Mouse (Mus musculus): ENCODE results near the gene Pid1.

Pid1 gene

DNA sequence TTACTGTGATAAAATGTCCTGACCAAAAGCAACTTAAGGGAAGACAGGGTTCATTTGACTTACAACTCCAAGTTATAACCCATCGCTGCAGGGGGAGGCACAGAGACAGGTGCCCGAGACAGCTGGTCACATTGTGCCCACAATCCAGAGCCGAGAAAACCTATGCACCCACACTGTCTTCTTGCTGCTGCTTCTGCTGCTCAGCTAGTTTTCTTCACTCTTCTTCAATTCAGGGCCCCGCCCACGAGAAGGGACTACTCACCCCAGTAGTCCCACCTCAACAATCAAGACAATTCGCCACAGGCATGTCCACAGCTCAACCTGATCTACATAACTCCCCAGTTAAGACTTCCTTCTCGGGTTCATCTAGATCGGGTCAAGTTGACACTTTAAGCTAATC is at the start of gene Pid1:
TSS of gene Pid1 (minus strand) at position 214 of the 400 bp plus-strand sequence.
- DNase-seq: peak; percentile 37

DNA sequence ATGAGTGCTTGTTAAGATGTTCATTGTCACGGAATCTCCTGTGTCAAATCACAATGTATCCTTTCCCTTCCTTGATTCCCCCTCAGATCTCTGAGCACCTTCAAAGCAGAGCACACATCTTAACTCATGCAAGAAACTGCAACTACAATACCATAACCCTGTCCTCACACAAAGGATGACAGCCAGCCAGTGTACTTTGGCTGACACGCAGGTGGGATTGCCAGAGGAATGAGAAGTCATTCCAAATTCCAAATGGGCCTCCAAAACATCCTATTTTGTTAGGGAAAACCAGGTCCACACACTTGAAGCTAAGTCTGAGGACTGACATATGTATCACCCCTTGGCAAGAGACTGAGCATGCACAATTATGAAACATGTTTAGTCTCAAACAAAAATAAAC is 45.5 kb upstream of the Pid1 start:
- DNase-seq: no peak

DNA sequence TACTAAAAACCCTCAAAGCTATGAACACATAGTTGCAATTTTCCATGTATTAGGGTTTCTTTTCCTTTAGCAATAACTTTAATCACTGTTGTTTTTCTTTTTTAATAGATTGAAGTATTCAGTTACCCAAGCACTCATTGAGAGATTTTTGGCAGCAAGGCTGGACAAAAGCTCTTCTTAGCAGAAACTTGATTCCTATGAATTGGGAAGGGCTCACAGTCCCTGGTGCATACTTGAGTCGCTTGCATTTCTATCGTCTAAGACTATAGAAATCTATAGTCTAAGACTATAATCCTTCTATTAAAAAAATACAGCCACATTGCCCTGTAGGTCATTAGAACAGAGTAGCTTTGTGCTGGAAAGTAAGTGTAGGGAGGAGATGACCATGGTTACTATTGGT is 44.9 kb upstream of the Pid1 start:
- no peak for DNase-seq

DNA sequence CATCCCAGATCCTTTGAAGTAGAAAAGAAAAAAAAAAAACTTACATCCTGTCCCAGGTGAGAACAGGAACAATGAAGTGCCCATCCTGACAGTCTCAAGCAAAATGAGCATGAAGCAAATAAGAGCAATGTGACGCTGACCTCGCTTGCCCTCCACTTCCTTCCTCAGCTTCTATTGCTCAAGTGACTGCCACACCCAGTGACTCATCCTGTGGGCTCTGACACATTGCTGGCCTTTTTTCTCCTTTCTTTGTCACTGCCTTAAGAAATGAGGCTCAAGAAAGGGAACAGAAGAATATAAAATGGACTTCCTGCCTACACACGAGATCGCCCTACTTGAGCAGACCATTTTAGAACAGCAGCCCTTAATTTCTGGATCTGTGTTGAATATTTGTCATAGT is 42.9 kb upstream of the Pid1 start:
- no peak for DNase-seq

DNA sequence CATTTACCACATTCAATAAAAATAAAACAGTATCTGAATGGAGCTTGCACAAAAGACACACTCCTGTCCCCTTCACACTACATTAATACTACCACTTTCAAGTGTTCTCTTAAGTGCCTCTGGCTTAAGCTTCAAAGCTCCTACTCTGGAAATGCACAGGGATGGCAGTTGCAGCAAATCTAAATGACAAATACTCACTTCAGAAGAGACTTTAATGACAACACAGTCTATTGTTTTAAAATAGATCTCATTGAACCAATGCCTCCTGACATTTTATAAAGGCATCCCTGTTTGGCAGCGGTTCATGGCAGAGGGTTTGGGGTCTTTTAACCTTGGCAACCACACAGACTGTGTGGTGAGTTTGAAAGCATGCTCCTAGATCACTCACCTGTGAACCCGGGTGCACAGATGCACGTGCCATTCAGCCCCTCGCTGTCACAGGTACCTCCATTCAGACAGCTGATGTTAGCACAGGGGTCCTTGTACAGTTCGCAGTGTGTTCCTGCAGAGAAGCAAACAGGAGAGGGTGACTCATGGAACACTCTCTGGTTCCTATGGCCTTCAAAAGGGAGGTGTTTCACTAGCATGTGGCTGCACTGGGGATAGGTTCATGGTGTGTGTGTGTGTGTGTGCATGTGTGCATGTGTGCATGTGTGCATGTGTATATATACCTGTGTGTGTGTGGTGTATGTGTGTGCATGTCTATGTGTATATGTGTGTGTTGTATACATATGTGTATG is 41.7 kb upstream of the Pid1 start:
- DNase-seq: no peak

DNA sequence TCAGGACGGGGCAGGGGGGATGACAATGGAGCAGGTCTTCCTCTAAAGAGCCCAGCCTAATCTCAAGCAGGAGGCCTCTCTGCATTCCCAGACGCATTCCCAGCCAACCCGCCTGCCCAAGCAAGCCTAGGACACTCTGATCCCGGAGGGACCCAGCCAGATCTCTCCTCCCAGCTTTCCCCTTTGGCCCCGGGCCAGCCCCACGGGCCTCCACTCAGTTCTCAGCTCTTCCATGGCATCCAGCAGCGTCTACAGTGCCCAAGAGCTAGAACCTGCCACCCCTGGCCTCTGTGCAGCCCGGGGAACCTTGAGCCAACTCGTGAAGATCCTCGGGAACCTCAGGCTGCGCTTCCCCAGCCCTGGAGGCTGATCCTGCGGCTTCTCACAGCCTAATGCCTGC is 40.9 kb upstream of the Pid1 start:
- DNase-seq: no peak

DNA sequence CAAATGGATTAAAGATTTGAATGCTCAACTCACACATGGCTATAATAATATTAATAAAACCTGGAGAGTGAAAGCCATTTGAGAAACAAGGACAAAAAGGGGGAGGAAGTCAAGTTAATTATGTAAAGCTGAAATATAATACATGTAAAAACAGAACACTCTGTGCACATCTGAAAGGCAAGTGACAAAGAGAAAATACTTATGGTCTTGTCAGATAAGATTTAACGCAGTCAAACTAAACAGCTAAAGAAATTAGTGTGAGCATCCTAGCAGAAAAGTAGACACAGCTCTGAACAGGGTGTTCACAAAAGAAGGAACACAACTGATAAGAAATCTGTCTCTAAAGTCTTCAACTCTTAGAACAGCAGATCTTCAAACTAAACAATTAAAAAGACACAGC is 38.2 kb upstream of the Pid1 start:
- DNase-seq: no peak

DNA sequence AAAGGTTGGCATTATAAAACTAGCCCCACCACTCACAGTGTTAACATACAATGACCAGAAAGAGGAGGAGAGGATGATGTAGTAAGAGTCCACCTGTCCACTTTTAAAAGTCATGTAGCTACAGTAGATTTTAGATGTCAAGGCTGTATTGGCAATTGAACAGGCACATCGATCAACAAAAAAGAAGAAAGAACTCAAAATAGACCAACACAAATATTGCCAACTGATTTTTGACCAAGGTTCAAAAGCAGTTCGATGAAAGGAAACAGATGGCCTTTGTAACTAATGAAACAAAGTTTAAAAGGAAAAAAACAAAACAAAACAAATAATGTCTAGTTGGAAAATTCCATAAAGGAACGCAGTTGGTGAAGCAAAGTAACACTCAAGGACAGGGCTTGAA is 35.7 kb upstream of the Pid1 start:
- no peak for DNase-seq

DNA sequence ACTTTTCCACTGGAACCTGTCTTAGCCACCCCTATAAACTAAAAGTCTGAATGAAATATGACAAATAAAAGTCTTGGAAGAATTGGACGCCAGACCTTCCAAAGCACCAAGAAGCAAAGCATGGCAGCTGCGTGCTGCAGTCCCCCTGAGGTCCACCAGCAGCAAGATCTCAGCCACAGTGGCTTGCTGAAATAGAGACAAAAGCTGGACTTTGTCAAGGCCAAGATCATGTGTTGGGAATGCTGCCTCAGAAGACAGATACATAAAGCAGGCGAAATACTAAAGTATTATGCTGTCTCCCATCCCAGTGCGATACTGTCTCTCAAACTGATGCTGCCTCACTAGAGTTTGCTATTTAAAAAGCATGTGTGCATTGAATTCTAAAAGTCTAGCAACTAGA is 35.1 kb upstream of the Pid1 start:
- no peak for DNase-seq

DNA sequence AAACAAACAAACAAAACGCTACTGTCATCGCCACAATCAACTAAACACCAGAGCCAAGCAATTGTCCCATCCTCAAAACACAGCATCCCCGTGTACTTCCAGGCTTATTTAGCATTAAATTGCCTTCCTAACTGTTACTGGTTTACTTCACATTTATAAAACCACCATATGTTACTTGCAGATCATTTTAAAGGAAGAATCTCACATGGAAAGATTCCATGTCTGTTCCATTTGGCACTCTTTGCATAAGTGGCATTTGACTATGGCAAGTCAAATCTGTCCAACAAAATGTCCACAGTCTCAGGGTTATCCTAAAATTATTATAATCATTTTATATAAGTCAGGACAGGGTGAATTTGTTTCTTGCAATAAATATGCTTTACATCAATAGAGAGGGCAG is 32.8 kb upstream of the Pid1 start:
- no peak for DNase-seq

DNA sequence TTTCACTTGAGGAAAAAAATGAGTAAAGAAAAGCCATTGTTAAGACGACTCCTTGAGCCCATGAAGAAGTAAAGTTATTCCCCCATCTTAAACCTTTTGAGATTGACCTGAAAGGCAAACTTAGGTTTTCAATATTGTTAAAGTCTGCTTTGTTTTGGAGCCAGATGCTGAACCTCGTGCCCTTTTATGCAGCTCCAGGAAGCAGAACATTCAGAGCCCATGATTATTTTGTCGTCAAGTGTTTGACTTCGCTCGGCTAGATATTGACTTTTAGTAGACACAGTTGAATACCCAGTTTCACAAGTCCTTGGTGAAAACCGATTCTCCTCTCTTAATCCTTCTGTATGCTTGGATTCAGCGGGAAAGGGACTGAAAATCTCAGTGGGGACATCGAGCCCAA is 31.9 kb upstream of the Pid1 start:
- DNase-seq: no peak

DNA sequence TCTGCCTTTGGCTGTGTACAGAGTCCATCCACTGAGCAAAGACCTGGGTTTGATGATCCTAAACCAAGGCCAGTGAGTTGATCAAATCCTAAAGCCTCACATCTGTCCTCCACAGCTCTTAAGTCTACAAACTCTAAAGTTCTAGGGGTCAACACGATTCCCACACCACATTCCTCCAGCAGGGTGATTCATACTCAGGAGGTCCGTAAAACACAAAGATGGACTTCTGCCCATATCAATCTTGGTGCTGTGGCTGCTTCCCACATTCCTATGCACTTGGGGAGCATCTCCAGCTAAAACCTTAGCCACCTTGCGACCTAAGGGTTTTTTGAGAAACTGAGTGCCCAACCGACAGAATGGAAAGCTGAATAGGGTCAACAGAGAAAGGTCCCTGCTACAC is 27.0 kb upstream of the Pid1 start:
- DNase-seq: no peak

DNA sequence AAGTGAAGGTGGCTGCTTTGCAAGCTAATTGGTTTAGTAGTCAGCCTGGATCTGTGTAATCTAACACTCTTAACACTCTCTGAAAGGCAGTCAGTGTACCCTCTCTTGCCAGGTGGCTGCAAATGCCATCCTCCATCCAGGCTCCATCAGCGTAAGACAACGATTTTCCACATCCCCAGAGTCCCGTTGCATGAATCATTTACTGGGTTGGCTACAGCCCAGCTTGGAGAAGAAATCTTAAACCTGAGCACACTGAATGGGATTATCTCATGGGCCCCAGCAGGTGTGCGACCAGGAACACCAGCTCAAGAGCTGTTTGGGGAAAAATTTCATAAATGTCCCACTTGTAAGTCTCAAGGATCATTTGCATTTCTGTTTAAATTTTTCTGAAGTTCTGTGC is 23.6 kb upstream of the Pid1 start:
- no peak for DNase-seq

DNA sequence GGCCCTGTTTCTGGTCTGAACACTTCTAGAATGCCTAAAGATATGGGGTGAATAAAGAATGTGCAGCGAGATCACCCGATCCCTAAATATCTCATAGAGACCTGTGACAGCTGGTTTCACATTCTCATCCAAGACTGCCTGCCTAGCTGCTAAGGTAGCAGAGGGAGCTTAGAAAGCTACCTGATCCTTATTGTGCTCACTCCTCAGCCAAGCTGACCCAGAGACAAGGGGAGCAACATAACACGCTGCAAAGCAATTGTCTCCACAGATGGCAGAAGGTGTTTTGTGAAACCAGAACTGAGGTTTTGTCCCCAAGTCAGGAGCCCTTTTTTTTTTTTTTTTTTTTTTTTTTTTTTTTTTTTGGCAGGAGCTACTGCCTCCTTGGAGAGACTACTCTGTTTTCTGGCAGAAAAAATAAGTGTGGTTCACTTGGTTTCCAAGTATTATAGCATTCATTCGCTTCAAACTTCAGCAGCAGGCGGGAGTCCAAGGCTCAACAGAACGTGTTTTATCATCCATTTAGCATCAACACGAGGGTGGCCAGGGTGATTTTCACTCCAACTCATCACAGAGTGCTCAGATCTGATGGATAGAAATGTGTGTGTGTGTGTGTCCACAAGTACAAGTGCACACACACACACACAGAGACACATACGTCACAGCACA is 22.6 kb upstream of the Pid1 start:
- DNase-seq: peak; percentile 41

DNA sequence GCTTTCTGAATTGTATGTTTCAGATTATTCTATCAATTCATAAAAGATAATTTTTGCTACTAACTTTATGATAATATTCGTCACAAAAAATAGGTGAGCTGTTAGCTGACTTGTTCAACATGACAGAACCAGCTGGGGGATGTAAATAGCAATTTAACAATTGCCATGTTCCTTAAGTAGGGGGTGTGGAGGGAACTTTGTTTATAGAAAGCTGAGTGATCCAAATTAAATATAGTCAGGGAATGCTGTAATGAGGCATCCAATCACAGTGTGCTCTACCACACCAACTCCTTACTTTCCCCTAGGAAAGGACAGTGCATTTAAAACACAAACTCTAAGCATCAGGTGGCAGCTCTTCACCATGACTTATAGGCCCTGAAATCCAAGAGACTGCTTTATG is 18.7 kb upstream of the Pid1 start:
- DNase-seq: no peak

DNA sequence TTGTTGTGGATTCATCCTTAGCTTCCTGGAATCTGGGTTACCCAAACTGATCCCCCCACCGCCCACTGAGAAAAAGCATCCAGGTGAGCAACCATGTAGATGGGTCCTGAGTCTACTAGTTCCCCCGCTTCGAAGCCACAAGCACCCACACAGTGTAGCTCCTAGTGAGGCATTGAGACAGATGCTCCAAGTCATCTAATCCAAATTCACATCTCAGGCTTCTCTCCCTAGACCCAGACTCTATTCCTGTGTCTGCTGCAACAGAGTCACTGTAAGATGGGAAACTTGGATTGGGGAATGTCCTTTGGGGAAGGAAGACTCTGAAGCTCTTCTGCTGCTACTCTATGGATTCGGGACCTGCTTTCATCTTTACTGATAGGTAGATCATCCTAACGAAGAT is 18.1 kb upstream of the Pid1 start:
- no peak for DNase-seq

DNA sequence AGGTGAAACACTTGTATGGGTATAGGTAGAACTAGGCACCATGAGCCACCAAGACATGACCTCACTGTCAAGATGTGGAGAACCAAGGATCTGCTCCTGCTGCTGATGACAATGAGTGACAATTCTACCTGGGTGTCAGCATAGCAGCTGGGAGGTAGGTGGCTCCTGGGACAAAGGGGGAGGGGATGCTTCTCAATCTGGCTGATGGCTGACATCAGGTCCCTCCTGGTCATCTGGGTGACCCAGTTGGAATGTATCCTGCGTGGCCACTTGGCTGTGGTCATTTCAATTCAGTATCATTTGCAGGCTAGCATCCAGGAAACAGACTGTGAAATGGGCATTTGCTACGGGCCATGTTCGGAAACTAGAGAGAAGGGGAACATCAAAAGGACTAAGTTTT is 16.9 kb upstream of the Pid1 start:
- DNase-seq: no peak

DNA sequence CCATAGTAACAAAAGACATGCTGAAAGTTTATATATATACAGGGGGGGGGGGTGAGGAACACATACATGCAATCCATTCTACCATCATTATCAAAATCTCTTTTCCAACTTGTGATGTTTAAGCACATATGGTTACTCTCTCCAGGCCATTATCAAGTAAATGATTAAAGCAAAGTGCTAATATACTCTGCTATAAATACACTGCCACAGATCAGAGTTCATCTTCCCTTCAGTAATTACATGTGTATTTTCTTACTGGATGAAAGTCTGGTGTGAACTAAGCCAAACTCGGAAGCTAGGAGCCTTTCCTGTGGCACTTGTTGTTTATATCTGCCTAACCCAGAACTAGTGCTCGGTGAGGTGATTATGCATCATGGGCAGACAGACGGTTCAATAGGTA is 3.8 kb upstream of the Pid1 start:
- no peak for DNase-seq

DNA sequence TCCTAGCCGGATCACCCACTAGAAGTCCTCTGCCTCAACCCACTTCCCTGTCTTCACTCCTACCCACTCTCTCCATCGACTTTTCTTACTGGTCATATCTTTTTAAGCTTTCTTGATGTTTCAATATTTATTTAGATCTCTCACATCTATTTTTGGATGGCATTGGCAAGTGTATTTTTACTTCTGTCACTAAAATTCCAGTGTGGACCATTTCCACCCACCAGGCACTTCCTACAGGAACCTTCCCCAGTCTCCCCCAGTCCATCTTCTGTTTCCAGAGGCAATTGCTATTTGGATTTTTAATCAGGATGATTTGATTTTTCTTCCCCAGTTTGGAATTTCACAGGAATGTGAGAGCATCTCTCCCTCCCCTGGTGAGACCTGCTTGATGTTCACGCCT is 2.6 kb upstream of the Pid1 start:
- DNase-seq: no peak

DNA sequence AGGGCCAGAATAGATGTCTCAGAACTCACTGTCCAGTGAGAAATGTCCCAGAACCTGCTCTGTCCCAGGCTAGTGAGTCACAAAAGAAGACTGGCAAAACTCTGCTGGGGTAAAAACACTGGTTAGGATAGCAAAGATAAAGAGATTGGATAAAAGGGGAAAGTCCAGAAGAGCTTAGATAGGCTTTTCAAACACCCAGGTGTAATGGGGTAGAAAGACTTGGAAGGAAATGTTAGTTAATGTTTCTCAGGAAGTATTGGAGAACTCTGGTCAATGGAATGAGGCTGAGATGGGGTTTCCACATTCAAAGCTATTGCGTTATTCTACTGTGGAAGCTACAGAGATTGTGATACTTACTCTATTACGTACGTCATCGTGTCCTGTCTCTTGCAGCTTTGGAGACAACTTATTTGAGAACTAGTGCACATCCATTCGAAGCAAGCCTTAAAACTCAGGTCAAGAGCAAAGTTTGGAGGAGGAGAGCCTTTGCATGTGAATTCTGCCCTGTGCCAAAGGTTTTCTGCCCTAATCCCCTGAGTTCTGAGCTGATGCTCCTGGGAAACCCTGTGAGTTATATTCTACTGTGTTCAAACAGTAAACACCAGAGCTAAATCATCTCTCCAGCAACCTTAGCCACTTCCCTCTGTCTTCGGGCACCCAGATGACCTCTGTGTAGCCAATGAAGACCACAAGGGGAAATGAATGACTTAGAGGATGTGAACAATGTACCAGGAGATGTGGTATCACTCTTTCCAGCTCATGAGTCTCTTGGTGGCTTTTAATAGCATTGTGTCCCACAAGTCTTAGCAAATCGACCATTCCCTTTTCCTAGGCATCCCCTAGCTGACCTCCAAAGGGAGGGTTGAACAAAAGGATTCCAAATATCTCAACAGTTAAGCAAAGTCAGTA is 1.0 kb downstream of the Pid1 start:
- no peak for DNase-seq

DNA sequence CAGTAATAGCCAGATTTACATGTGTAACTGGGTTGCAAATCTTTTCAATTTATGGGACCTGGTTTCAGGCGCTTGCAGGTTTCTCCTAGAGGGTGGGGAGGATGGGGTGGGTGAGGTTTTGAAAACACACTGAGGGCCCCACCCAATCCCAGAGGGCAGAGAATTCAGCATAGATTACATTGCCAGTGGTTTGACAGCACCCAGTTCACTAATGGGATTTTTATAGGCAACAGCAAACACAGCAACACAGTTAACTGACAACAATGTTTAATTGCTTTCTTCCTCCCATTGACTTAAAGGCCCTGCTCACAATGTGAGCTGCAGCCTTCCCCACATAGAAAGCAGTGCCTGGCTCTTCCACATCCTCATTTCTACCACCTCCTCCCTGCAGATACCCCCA is 1.8 kb downstream of the Pid1 start:
- no peak for DNase-seq

DNA sequence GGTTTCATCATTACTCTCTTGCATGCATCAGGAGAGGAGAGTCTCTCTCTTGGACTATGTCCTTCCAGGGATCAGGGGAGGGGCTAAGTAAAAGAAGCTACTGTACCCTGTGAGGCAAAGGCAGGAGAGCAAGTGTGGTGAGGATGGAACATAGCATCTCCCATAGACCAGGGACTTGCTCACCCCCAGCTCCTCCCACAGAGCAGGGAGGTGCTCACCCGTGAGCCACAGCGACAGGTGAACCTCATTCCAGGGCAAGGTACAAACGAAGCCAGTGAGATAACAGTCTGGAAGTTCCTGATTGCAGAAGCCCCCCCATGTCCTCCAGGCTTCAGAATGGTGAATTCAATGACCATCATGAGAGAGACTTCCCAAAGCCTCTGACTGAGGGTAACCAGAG is 2.6 kb downstream of the Pid1 start:
- DNase-seq: no peak

DNA sequence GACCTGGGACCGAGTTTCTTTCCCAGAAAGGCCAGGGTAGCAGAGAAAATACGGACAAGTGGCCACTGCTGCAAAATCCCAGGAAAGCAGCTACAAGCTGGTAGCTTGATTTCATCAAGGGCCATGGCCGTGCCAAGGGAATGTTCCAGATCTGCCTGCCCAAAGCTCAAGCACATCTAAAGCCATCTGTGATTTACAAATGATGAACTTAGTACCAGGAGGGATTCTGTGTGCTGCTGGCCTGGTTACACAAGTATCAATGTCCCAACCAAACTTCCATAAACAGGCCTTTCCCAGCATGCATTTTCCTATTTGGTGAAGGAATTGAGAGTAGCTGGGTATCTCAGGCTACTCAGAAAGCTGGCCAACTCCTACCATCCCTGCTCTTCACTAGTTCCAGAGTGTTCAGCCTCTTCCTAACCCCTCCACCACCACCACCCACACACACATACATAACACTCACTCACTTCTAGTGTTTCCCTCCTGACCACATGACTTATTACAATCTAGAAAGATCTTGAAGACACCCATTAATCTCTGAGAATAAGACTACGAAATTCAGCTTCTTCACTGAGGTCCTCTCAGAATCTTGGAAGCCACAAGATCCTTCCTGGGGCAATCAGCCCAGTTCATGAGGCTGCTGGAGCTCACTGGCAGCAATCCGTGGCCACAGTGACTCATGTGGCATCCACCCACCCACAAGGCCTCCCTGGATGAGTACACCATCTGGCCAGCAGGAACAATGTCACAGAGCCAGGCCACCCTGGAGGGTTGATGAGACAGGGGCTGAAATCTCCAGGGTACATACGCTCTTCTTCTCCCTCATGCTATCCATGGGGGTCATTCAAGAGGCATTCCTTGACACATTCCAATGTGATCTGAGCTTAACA is 4.1 kb downstream of the Pid1 start:
- DNase-seq: no peak

Data from right cerebral cortex, adult 18-20 months (tissue).